Mouse (Mus musculus) megakaryocyte-erythroid progenitor cell, adult 5-6 weeks (primary cell): Measurements from ENCODE around the gene Bag5. TPM values are rescaled to one million over a fixed set of nuclear protein-coding genes. Genes with fewer than 3 reads are reported as not detected.

Source experiments
- ATAC-seq: replicated peaks from 2 replicates; pipeline ENCODE4 v1.8.0; 2016; ENCODE audit warnings: mild to moderate bottlenecking, inconsistent platforms; ENCODE audit not compliant: severe bottlenecking, poor library complexity, low FRiP score, low TSS enrichment
- total RNA-seq, 2 experiments: library from RNA; stranded (forward) in 1 of 2; stranded (reverse) in 1 of 2; fragments of 200-1000, 215-1000 nt in 1 of 2; fragments of >200 nt in 1 of 2; fragmentation: Nextera tagmentation in 1 of 2; gene quantifications; 2 replicates each; pipeline ENCODE4 v1.2.3; 2014 to 2017

Bag5 gene
- total RNA-seq, 2 experiments from 2014 or later, result 27.7 to 33.0 TPM

DNA sequence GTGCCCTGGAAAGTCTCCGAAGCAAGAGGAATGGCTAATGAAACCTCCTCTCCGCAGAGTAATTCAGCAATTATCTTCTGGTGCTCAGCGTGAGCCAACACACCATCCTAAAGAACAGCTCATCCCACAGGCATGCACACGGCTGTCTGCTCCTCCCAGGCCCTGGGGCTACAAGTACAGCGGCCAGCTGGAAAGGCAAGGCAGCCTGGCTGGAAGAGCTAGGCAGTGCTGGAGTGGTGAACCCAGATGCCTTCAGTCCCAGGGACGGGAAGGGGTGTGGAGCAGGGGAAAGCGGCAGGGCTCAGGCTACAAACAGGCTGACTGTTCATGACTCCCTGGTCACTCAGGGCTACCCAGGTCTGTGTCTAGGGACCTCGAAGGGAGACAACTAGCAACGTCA, 8.4 kb downstream of the Bag5 start:
- ATAC-seq, result no peak

DNA sequence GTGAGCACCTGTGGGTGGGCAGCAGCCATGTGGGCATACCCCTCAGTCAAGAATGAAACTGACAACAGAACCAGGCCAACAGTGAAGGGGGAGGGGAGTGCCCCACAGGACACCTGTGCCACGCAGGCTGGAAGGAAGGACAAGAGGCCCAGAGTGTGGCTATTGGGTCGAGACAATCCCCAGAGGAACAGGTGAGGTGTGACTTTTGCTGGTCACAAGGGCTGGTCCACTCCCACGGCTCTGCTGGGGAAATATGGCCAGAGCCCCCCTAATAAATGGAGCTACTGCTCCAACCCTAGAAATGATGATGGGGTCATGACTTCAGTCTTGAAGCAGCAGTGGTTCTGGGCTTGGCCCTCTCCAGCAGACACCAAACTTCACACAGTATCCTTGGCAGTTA, 9.8 kb downstream of the Bag5 start:
- no peak for ATAC-seq

DNA sequence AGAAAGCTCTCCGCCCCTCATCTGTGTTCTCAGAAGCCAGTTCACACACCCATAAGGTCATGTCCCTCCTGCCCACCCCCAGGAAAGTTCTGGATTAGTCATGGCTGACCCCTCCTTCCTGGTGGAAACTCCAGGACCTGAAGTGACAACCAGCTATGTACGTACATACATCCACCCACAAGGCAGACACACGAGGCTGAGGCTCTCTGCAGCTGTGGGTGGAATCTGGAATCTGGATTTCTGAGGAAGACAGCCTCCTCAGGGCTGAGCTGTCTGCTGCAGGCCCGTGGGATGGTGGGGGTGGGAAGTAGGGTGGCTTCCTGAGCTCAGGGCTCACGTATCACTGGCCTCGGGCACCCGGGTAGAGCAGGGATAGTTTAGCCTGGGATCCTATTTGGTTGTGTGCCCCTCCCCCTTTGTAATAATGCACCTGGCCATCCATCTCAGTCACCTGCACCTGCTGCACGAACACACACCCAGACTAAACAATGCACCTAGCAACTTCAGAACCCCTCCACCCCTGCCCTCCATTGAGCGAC, 12.1 kb downstream of the Bag5 start:
- ATAC-seq, result no peak

DNA sequence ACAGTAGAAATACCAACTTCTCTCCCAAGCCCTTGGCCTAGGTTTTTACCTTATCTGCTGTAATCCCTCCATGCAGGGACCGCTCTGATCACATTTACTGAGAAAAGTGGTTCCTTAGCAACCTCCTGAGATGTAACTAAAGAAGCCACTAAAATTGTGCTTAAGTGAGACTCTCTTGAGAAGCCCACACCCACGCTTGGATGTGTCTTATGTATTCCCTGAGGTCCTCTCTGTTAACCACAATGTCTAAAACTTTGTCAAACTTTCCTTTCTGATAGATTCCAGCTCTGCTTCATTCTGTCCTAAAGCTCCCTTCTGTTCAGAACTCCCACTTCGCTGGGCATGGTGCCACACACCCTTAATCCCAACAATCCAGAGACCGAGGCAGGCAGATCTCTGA, 13.5 kb downstream of the Bag5 start:
- no peak for ATAC-seq

DNA sequence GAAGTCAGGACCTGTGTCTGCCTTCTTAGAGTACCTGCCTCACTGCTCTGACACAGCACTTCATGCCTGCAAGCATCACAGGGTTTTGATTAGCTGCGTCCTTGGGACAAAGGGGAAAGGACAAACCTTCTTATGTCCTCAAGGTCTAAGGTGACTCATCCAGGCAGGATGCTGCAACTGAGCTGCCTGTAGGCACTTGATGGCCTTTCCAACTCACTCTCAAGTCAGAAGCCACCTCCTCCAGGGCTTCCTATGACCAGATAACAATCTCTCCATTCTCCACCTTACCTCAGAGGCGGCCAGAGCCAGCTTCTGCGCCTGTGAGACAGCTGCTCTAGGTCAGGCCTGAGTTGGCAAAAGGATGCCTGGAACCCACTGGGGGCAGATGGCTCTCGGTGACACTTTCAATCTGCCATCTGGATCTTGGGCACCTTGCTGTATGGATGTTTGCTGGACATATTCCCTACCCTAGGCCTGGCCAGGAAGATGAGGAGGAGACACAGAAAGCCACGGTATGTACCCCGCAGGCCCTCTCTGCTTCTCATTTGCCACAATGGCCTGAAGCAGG, 14.6 kb downstream of the Bag5 start:
- ATAC-seq, result no peak

DNA sequence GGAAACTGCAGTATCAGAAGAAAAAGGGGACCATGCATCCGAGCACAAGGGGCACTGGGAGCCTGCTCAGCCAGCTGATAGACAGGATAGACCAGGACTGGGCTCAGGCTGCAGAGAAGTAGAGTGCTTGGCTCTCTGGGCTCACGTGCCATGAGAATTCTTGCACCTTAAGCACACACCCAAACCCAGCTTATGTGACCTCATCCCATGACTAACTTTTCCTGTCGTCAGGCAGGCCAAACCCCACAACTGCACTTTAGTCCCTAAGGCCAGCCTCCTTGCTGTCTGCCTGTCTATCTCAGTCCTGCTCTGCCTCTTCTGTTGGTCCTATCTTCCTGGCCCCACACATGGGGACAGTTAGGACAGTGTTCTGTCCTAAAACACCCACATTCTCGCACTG, 15.3 kb downstream of the Bag5 start:
- no peak for ATAC-seq

DNA sequence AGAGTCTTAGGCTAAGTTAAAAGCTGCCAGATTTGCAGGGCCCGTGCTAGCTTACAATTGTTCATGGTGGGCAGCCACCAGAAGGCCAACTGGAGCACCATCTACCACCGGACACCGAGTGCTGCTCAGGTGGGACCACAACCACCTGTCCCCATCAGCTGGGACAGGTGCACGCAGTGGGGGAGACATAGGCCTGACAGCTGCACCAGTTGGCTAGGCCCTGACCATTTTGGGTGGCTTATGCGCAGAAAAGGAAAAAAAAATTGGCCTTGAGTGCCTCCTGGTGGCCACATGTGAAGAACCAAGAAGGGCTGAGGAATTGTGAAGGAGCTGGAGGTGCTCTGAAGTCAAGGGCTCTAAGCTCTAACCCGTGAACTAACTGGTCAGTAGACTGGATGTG, 16.8 kb downstream of the Bag5 start:
- ATAC-seq, result peak; percentile 70

DNA sequence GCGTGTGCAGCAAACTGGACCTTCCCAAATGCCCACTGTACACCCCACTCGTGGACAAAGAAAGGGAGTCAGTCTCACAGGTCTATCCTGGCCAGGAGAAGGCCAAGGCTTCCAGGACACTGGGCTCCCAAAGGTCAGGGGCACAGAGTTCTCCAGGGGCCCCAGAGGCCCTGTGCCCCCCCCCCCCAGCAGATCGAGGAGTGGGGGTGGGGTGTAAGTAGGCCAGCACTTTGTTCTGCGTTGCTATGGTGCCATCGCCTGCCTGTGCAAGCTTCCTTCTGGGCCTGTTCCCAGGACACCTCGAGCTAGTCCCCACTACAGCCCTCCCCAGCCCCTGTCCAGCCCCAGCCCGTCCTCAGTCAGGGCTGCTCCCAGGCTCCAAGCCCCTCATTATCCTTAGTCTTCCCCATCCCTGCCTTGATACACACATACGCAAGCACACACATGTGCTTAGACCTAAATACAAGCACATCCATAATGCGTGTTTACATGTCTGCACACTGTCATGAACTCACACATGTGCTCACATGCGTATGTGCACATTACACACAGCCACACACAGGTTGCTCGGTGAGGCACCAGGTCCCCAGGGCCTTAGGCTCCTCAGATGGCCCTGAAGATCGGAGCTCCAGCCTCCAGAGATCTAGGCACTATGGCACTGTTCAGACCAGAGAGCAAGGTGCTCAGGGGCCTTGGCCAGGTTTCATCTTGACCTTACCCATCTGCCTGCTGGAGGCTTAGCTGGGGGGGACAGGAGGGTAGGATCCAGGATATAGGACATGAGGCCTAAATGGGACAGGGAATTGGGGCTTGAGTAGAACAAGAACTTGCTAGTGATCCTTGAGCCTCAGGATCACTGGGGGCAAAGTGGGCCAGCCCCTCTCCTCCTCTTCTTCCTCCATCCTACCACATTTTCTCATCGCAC, 17.9 kb downstream of the Bag5 start:
- ATAC-seq, result no peak

DNA sequence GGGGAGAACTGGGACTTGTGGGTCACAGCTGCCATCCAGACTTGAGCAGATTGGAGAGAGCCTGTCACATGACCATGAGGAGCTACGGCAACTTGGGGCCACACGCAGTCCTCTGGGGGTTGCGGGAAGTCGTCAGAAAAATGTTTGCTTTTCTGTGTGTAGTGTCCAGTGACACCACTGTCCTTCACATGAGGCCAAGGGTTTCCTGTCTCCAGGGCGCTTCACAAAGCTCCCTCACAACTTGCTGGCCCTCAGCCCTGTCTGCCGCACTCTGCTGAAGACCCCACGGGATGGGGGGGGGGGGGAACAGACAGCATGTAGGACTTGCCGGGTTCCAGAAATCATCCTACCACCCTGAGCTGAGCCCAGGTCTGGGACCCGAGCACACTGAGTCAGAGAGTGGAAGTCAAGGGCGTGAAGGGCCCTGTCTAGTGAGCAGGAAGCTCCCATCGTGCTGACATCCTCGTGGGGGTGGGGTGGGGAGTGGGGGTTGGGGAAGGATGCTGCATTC, 18.7 kb downstream of the Bag5 start:
- ATAC-seq, result no peak

DNA sequence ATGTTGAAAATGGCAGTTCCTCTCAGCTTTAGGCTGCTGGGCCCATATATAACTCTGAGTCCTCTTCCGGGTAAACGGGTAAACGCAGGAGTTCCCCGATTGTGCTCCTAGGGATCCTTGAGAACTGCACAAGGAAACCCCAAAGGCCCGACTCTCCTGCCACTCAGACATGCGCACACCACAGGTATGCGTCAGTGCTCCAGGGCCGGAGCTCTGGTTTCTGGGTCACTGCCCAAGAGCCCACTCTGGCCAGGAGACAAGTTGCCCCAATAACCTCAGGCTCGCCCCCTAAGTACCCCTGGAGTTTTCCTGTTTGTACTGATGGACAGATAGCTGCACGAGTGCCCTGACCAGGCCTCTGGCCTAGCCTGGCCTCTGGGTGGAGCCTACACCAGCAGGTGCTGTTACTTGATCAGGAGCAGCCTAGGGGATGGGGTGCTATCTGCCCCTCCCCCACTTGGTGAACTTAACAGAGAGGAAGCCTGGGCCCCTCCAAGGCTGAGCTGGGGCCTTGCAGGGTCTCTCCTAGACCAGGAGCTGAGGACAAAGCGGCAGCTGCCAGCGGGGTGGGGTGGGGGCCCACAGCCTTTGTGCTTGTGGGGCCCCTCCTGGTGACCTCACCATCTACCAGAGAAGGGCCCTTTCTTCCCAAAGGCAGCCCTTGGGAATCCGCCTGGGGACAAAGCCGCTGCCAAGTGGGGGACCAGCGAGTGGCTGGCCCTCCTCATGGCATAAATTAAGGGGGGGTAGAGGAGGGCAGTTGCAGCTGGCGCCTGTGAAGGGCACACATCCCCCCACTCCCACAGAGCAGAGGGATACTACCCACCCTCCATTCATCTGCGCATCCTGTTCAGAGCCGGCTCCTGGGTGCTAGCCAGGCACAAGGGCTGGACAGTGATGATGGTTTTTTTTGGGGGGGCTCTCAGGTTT, 19.5 kb downstream of the Bag5 start:
- ATAC-seq, result no peak

DNA sequence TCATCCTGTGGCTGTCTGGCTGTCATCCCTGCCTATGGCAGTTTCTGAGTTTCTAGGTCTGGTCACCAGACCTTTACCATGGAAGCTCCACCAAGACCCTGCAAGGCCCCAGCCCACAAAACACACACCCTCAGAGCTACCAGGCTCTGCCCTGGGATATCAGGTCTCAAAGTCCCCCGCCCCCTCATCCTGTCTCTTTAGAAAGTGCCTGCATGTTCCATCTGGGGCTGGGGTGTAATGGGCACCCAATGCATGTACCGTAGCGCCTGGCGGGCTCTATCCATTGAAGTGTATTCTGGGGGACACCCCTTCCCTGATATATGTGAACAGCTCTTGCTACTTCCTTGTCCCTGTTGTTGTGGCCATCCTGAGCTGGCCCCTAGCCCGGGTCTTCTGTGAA, 20.2 kb downstream of the Bag5 start:
- no peak for ATAC-seq

DNA sequence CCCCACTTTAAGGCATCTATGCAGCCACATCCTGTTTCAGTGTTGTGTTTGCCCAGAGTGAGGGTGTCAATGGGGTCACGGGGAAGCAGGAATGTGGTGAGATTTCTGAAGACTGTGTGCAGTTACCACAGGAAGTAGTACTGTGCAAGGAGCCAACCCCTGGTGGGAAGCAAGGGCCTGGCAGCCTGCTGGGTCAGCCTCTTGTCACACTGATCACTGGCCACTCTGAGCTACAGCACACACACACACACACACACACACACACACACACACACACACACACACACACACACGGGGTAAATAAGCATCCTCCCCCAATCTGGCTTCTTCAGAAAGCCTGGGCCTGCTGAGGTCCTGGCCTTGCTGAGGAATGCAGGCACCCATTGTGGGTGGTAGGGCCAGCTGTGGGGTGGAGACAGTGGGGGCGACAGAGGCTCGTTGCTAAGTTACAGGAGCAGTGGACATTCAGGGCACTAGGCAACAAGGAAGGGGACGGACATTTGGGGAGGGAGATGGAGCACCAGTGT, 21.6 kb downstream of the Bag5 start:
- no peak for ATAC-seq

DNA sequence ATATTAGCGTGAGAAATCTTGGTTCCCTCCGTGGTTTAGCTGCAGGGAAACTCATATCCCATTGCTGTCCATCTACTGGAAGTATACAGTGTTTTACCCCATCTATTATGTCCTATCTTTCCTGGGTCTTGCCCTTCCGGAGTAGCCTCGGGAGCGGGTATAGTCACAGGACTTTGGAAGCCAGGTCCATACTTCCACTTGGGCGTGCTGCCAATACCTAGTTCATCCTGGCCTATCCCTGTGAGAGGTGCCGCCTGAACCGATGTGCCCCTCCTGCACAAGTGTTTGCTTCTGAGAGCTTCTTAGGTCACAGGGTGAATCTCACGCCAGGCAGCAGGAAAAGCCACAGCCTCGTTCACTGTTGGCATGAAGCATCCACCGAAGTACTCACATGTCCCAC, 23.6 kb downstream of the Bag5 start:
- ATAC-seq, result no peak

DNA sequence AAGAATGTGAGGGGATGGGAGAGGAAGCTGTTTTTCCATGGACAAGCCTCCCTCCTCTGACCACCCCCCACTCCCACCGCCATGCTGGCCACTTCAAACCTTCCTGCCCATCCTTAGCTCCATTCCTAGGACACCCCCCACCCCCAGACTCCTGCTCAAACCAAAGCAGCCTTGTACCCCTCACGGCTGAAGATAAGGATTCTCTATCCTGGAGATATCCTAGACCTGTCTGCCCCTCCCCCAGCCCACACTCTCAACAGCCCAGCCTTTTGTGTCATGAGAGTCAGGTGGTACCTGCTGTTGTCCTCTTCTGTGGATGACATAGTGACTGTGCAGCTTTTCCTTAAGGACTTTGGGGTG, 25.0 kb downstream of the Bag5 start:
- no peak for ATAC-seq

DNA sequence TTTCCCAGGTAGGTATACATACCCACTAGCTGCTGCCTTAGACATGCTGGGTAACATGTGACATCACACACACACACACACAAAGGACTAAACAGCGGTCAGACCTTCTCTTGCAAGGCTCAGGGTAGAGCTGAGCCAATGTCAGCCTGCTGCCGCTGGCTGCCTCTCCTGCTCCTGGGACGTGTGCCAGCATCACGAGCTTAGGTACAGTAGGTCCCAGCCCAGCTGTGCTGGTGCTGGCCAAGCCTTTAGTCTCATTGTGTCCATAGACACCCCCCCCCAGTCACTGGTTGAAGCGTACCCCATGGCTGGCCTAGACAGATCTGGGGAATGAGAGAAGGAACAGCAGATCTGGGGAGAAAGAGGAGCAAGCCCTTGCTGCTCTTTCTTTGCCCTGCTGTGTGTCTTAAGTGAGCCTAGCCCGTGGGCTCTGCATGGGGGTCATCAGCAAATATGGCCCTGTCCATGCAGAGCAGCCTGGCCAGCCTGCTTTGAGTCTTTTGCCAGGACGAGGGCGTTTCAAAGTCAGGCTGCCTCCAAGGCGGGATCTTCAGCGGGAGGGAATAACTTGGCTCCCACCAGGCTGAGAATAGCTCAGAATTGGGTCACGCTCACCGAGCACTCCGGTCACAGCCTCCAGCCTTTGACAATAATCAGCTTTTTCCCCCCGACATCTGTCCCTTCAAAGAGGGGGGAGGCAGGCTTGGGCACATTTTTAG, 25.5 kb downstream of the Bag5 start:
- ATAC-seq, result no peak

DNA sequence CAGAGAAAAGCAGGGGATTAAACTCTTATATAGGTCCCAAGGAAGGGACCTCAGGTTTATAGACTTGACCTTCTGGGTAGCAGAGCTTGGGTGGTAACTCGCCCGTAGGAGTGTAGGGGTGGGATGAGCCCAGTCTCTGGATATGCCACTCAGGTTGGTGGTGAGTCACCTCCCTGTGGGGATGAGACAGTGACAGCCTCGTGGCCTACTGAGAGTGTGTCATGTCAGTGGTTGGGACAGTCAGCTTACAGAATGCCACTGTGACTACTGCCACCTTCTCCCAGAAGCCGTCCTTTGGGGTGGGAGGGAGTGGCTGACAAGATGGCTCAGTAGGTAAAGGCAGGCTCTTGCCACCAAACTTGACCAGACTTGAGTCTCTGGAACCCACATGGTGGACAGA, 26.7 kb downstream of the Bag5 start:
- ATAC-seq, result no peak

DNA sequence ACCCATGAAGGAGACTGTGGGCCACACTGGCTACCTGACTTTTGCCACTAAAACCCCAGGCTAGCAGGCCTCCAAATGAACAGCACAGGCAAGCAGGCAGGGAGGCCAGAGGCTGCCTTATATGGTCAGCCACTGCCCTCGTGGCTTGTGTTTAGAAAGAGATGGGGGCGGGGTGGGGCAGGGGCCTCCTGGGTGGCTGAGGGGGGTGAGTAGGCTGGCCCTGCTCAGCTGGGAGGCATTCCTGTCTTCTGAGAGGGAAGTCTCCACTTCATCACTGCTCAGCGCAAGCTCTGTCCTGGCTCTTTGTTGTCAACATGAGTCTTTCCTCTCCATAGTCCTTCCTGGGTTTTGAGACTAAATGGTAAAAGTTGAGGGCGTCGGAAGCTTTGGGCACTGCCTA, 30.3 kb downstream of the Bag5 start:
- no peak for ATAC-seq

DNA sequence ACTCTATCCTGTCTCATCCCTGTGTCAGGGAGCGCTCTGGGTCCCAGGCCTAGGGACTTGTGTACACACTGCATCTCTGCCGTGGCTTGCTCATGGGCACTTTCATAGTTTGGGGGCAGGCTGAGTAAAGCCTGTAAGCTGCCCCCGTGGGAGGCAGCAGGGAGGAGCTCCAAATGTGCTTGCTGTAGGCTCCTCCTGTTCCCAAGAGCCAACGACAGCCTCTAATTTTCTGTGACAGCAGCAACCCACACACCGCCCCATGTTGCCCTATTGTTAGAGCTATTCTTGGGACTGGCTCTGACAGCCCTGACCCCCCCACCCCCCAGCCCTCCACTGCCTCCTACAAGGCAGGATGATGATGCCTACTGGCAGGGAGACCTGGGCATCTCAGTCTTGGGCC, 31.1 kb downstream of the Bag5 start:
- no peak for ATAC-seq

DNA sequence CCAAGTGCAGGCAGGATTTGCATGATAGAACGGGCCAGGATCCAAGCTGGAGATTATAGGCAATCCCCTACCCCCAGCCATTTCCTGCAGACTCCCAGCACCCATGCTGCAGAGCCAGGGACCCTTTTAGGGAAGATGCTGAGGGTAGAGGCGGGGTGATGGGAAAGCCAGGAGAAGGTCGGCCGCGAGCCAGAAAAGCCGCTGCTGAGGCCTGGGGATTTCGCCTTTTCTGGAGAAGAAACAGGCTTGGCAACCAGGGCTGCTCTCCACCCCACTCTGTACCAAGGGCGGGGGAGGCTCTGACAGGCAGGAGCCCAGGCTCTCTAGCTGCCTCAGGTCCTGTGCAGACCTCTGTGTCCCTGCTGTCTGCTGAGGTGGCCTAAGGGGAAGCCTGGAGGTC, 31.8 kb downstream of the Bag5 start:
- ATAC-seq, result no peak
